Mouse (Mus musculus): ENCODE measurements around the gene Sec61a2. TPM values are rescaled to one million over a fixed set of nuclear protein-coding genes. Genes with fewer than 3 reads are reported as not detected.

Sec61a2 gene
- polyA plus RNA-seq (2015; fragmentation: Nextera tagmentation; extraction: Ambion mirVana) = 80.4 and 88.6 TPM in 2 replicates

GRCm38 (mm10) chr2:5894843-5895570 is at the start of gene Sec61a2:
TSS of gene Sec61a2 (minus strand) at chr2:5895432.
- peaks cover 12% of the 10 kb centered on the region for H3K4me1 ChIP-seq
- H3K9ac ChIP-seq = peak within 1 kb of the TSS; percentile 94
- peaks cover 20% of the 10 kb centered on the region for H3K36me3 ChIP-seq (ENCODE audit: poor library complexity, severe bottlenecking)
- peak within 1 kb of the TSS; percentile 87 for H3K4me3 ChIP-seq
- peak within 1 kb of the TSS; percentile 68 for H3K4me2 ChIP-seq
- H3K9me3 ChIP-seq (replicated peaks) = no peaks in the 10 kb centered on the region
- H3K27ac ChIP-seq = peak within 1 kb of the TSS; percentile 72; the same call in 1 of the 2 replicates
- under 1% methylated on average over 62 of the region's 62 CpGs for WGBS
- ATAC-seq = peak; percentile 99
- H3K27me3 ChIP-seq = no peaks in the 10 kb centered on the region

- Histone ChIP-seq H3K27me3 (no peaks in the 10 kb centered on the region), H3K9ac (no peak overlapping the region), H3K9me3 (replicated peaks) (no peaks in the 10 kb centered on the region), H3K4me3 (peak overlapping the region; percentile 49), H3K27ac (no peak overlapping the region), H3K36me3 (ENCODE audit: poor library complexity, severe bottlenecking) (no peaks in the 10 kb centered on the region), H3K4me1 (peaks cover 13% of the 10 kb centered on the region), H3K4me2 (peak overlapping the region; percentile 65)
- ATAC-seq = peak; percentile 36
- 38% methylated on average over 4 of the region's 4 CpGs for WGBS
These were observed 47.8 kb upstream of the Sec61a2 start for GRCm38 (mm10) chr2:5943071-5943470.

- no peaks in the 10 kb centered on the region for H3K36me3 ChIP-seq (ENCODE audit: poor library complexity, severe bottlenecking)
- H3K4me2 ChIP-seq = peak within 1 kb of the TSS; percentile 65
- H3K27me3 ChIP-seq = no peaks in the 10 kb centered on the region
- H3K9me3 ChIP-seq (replicated peaks) = no peaks in the 10 kb centered on the region
- no peak within 1 kb of the TSS for H3K27ac ChIP-seq
- ATAC-seq = peak; percentile 97
- peak within 1 kb of the TSS; percentile 69 for H3K9ac ChIP-seq
- WGBS = under 1% methylated on average over 36 of the region's 36 CpGs
- H3K4me3 ChIP-seq = peak within 1 kb of the TSS; percentile 49
- peaks cover 13% of the 10 kb centered on the region for H3K4me1 ChIP-seq
These were observed 47.3 kb upstream of the Sec61a2 start, which contains the start of gene Dhtkd1 for GRCm38 (mm10) chr2:5942416-5943032. TSS of gene Dhtkd1 (minus strand) at chr2:5942792.

- no peaks in the 10 kb centered on the region for H3K27me3 ChIP-seq
- no peaks in the 10 kb centered on the region for H3K9me3 ChIP-seq (replicated peaks)
- H3K9ac ChIP-seq = peak overlapping the region; percentile 69
- H3K4me3 ChIP-seq = peak overlapping the region; percentile 49
- no peak overlapping the region for H3K27ac ChIP-seq
- ATAC-seq = peak; percentile 12; the same call in 1 of the 2 replicates
- H3K4me2 ChIP-seq = peak overlapping the region; percentile 65
- H3K36me3 ChIP-seq (ENCODE audit: poor library complexity, severe bottlenecking) = no peaks in the 10 kb centered on the region
- 59% methylated on average over 11 of the region's 11 CpGs for WGBS
- peaks cover 13% of the 10 kb centered on the region for H3K4me1 ChIP-seq
These were observed 46.7 kb upstream of the Sec61a2 start for GRCm38 (mm10) chr2:5941861-5942415.

- Histone ChIP-seq H3K36me3 (ENCODE audit: poor library complexity, severe bottlenecking) (no peaks in the 10 kb centered on the region), H3K4me2 (no peak overlapping the region), H3K27ac (no peak overlapping the region), H3K27me3 (no peaks in the 10 kb centered on the region), H3K9ac (no peak overlapping the region), H3K4me3 (no peak overlapping the region), H3K9me3 (replicated peaks) (no peaks in the 10 kb centered on the region), H3K4me1 (peaks cover 13% of the 10 kb centered on the region)
- WGBS = 95% methylated on average over 9 of the region's 9 CpGs
- no peak for ATAC-seq
These were observed 45.7 kb upstream of the Sec61a2 start for GRCm38 (mm10) chr2:5940936-5941335.

- H3K27ac ChIP-seq = no peak overlapping the region
- no peaks in the 10 kb centered on the region for H3K36me3 ChIP-seq (ENCODE audit: poor library complexity, severe bottlenecking)
- no peaks in the 10 kb centered on the region for H3K27me3 ChIP-seq
- no peak overlapping the region for H3K4me2 ChIP-seq
- H3K9me3 ChIP-seq (replicated peaks) = no peaks in the 10 kb centered on the region
- peaks cover 13% of the 10 kb centered on the region for H3K4me1 ChIP-seq
- no peak overlapping the region for H3K9ac ChIP-seq
- H3K4me3 ChIP-seq = no peak overlapping the region
- no peak for ATAC-seq
- WGBS = 80% methylated on average over 13 of the region's 14 CpGs
These were observed 44.7 kb upstream of the Sec61a2 start for GRCm38 (mm10) chr2:5939911-5940310.

GRCm38 (mm10) chr2:5939319-5939718 is 44.1 kb upstream of the Sec61a2 start:
- no peaks in the 10 kb centered on the region for H3K27me3 ChIP-seq
- H3K36me3 ChIP-seq (ENCODE audit: poor library complexity, severe bottlenecking) = no peaks in the 10 kb centered on the region
- no peak for ATAC-seq
- no peaks in the 10 kb centered on the region for H3K9me3 ChIP-seq (replicated peaks)
- H3K4me3 ChIP-seq = no peak overlapping the region
- no peak overlapping the region for H3K27ac ChIP-seq
- H3K4me2 ChIP-seq = no peak overlapping the region
- no peak overlapping the region for H3K9ac ChIP-seq
- WGBS = 91% methylated on average over 3 of the region's 3 CpGs
- H3K4me1 ChIP-seq = peaks cover 13% of the 10 kb centered on the region

- Histone ChIP-seq H3K27ac (no peak overlapping the region), H3K36me3 (ENCODE audit: poor library complexity, severe bottlenecking) (no peaks in the 10 kb centered on the region), H3K27me3 (no peaks in the 10 kb centered on the region), H3K9me3 (replicated peaks) (no peaks in the 10 kb centered on the region), H3K4me1 (peaks cover 4% of the 10 kb centered on the region; the same call in 1 of the 2 replicates), H3K4me2 (no peak overlapping the region), H3K4me3 (no peak overlapping the region), H3K9ac (no peak overlapping the region)
- no peak for ATAC-seq
- WGBS = 92% methylated on average over 4 of the region's 4 CpGs
These were observed 41.3 kb upstream of the Sec61a2 start for GRCm38 (mm10) chr2:5936550-5936949.

GRCm38 (mm10) chr2:5936068-5936467 is 40.8 kb upstream of the Sec61a2 start:
- H3K36me3 ChIP-seq (ENCODE audit: poor library complexity, severe bottlenecking) = no peaks in the 10 kb centered on the region
- 77% methylated on average over 6 of the region's 6 CpGs for WGBS
- no peaks in the 10 kb centered on the region for H3K9me3 ChIP-seq (replicated peaks)
- no peaks in the 10 kb centered on the region for H3K27me3 ChIP-seq
- ATAC-seq = no peak
- H3K4me3 ChIP-seq = no peak overlapping the region
- peaks cover 1% of the 10 kb centered on the region; the same call in 1 of the 2 replicates for H3K4me1 ChIP-seq
- H3K27ac ChIP-seq = no peak overlapping the region
- no peak overlapping the region for H3K4me2 ChIP-seq
- no peak overlapping the region for H3K9ac ChIP-seq

- Histone ChIP-seq H3K9me3 (replicated peaks) (no peaks in the 10 kb centered on the region), H3K36me3 (ENCODE audit: poor library complexity, severe bottlenecking) (0 out of 2 replicates have a peak, but pooled peaks cover 3% of the 10 kb centered on the region), H3K4me3 (no peak overlapping the region), H3K27me3 (no peaks in the 10 kb centered on the region), H3K4me2 (no peak overlapping the region), H3K4me1 (no peaks in the 10 kb centered on the region), H3K27ac (no peak overlapping the region), H3K9ac (no peak overlapping the region)
- 96% methylated on average over 3 of the region's 3 CpGs for WGBS
- no peak for ATAC-seq
These were observed 39.7 kb upstream of the Sec61a2 start for GRCm38 (mm10) chr2:5934936-5935335.

GRCm38 (mm10) chr2:5931938-5932337 is 36.7 kb upstream of the Sec61a2 start:
- Histone ChIP-seq H3K9me3 (replicated peaks) (no peaks in the 10 kb centered on the region), H3K9ac (no peak overlapping the region), H3K4me3 (no peak overlapping the region), H3K4me2 (no peak overlapping the region), H3K27ac (no peak overlapping the region), H3K36me3 (ENCODE audit: poor library complexity, severe bottlenecking) (peaks cover 11% of the 10 kb centered on the region), H3K27me3 (no peaks in the 10 kb centered on the region), H3K4me1 (no peaks in the 10 kb centered on the region)
- 89% methylated on average over 5 of the region's 5 CpGs for WGBS
- ATAC-seq = no peak
